Mouse (Mus musculus) small intestine, adult 2 months (tissue): Measurements from ENCODE around the gene Ppm1h. TPM values are rescaled to one million over a fixed set of nuclear protein-coding genes. Genes with fewer than 3 reads are reported as not detected.
A peak's percentile ranks its signal among the peaks of the same experiment; 100 is the strongest.

Experiments used
- H3K27ac ChIP-seq: fragments of 200-500 bp; 2 replicates; pipeline ENCODE4 v1.5.1; 2012; ENCODE audit warnings: low read depth, low read length, control low read depth, inconsistent platforms; ENCODE audit not compliant: insufficient read depth
- H3K27me3 ChIP-seq: fragments of 200-500 bp; 2 replicates; pipeline ENCODE4 v1.6.1; 2012; ENCODE audit warnings: mild to moderate bottlenecking, moderate library complexity, low read length, inconsistent platforms; ENCODE audit not compliant: control insufficient read depth, insufficient read depth
- H3K36me3 ChIP-seq: fragments of 200-500 bp; 2 replicates; pipeline ENCODE4 v1.6.1; 2012; ENCODE audit warnings: mild to moderate bottlenecking, low read length, control low read depth, inconsistent platforms; ENCODE audit not compliant: control insufficient read depth, insufficient read depth
- H3K4me1 ChIP-seq: fragments of 200-500 bp; 2 replicates; pipeline ENCODE4 v1.6.1; 2012; ENCODE audit warnings: low read length, inconsistent platforms, mixed read lengths; ENCODE audit not compliant: control insufficient read depth, insufficient read depth, insufficient read length
- H3K4me3 ChIP-seq: fragments of 200-500 bp; 2 replicates; pipeline ENCODE4 v1.5.1; 2012; ENCODE audit warnings: low read depth, mild to moderate bottlenecking, control low read depth, inconsistent platforms, low read length, moderate library complexity
- CTCF ChIP-seq: fragments of 200-500 bp; IDR thresholded peaks from 2 replicates; pipeline ENCODE4 v1.5.1; 2012; ENCODE audit warnings: low read depth, mild to moderate bottlenecking, control low read depth, inconsistent platforms, low read length, moderate library complexity, mixed read lengths; ENCODE audit not compliant: insufficient replicate concordance, insufficient read length; ENCODE audit errors: extremely low read depth
- POLR2A ChIP-seq: fragments of 200-500 bp; IDR thresholded peaks from 2 replicates; pipeline ENCODE4 v1.6.1; 2012; ENCODE audit warnings: low read depth, mild to moderate bottlenecking, control low read depth, inconsistent platforms, low read length, moderate library complexity
- WGBS: fragments of 180-500 bp; shearing (Covaris S2); methylation state at CpG from one replicate; pipeline ENCODE4 v1.1.7; 2018; 5-methylcytosine and 5-hydroxymethylcytosine counted together
- polyA plus RNA-seq: library from polyadenylated mRNA; depleted of rRNA; stranded (reverse); fragments of >200 nt; gene quantifications from 2 replicates; pipeline ENCODE4 v1.2.3, GENCODE M21; 2012; rRNA removed

Gene Ppm1h
- polyA plus RNA-seq = 14.5 and 14.7 TPM in 2 replicates

DNA sequence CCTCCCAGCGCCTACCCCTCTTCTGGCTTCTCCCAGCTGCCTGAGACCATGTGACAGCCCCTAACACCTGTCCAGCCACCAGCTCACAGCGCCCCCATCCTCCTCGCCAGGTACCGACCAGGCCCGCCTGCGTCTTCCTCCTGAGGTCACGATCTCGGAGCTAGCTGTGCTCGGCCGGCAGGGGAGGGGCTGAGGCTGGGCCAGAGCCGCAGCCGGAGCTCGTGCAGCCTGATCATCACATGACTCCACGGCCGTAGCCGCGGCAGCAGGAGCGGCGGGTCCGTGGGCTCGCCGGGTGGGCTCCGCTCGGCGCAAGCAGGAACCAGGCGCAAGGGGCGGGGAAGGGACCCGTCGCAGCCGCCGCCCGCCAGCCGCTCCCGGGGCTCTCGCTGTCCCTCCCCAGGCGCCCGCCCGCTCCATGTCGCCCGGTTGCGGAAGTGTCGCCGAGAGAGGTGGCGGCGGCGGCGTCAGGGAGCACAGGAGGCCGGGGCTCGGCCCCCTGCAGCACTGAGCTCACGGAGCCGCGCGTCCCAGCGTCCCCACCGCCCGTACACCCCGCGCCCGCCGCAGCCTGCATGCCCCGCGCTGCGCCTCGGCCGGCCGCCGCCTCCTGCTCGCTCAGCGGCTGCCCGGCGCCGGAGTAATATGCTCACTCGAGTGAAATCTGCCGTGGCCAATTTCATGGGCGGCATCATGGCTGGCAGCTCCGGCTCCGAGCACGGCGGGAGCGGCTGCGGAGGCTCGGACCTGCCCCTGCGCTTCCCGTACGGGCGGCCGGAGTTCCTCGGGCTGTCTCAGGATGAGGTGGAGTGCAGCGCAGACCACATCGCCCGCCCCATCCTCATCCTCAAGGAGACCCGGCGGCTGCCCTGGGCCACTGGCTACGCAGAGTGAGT lies at the start of gene Ppm1h:
Gene Ppm1h (plus strand): TSS at position 222 of the 896 bp plus-strand sequence.
- under 1% methylated on average over 93 of the region's 94 CpGs for WGBS
- peaks cover 4% of the 10 kb centered on the region for H3K4me1 ChIP-seq
- peak within 1 kb of the TSS; percentile 83 for H3K4me3 ChIP-seq
- H3K27ac ChIP-seq = peak within 1 kb of the TSS; percentile 82
- no peaks in the 10 kb centered on the region for H3K27me3 ChIP-seq
- TF ChIP-seq POLR2A = peak; percentile 31; the same call in 1 of the 2 replicates
- peak; percentile 56; the same call in 1 of the 2 replicates for TF ChIP-seq CTCF
- H3K36me3 ChIP-seq = no peaks in the 10 kb centered on the region

DNA sequence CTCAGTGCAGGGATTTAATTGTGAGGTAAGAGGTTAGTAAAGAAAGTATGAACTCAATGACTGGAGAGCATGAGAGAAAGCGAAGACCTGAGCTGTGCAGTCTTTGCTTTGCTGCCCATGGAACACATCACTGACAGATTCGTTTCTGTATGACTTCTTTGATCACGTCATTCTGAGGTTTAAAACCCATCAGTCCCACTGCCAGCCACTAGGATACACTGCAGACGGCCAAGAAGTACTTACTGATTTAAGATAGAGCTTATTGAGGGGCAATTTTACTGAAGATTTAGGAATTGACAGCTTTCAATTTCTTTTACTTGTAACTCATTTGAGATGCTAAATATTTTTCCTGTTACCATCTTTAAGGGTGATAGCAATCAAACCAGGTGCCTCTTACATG lies 49.6 kb upstream of the Ppm1h start:
- no peak overlapping the region for H3K27ac ChIP-seq
- H3K36me3 ChIP-seq = no peaks in the 10 kb centered on the region
- H3K4me3 ChIP-seq = no peak overlapping the region
- no peaks in the 10 kb centered on the region for H3K4me1 ChIP-seq
- H3K27me3 ChIP-seq = no peaks in the 10 kb centered on the region
- TF ChIP-seq POLR2A (no peak), CTCF (no peak)
- 68% methylated on average over 4 of the region's 4 CpGs for WGBS

DNA sequence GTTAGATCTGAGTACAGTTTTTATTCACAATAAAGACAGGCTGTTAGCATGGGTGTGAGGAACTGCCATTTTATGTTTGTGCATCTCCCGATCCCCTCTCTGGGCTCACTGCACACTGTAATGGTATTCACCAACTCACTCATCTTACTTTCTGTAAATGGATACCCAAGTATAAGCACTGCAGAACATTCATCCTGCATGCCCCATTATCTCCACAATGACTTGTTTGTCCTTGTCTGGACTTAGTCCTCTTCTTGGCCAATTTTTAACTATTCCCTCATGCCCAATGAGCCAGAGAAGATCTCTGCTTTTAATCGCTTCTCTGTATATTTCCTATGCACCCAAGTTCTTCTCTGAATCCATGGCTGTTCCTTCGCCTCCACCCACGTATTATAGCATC lies 38.7 kb upstream of the Ppm1h start:
- WGBS = 79% methylated on average over 4 of the region's 4 CpGs
- H3K27ac ChIP-seq = no peak overlapping the region

DNA sequence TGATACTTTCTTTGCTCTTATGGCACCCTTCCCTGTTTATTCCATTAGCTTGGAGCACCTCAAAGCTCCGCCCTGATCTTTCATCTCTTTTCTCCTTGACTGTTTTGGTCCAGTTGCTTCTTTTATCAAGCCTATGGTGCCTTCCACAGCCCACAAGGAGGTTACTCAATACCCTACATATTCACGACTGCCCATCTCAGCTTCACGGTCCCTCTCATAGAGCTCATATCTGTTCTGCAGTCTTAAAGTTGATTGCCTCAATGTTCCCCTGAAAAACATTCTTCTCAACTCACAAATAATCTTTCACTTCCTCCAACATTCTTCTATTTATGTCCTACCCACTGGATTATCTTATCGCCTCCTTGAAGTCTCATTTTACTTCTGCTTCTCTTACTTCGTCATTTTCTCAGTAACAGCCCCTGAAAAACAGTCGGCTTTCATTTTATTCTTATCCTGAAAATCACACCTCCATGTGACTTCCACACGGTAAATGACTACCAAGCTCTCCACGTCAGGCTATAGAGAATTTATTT lies 37.2 kb upstream of the Ppm1h start:
- H3K27me3 ChIP-seq = no peaks in the 10 kb centered on the region
- no peak overlapping the region for H3K27ac ChIP-seq
- H3K36me3 ChIP-seq = no peaks in the 10 kb centered on the region
- no peaks in the 10 kb centered on the region for H3K4me1 ChIP-seq
- 75% methylated on average over 8 of the region's 8 CpGs for WGBS
- no peak overlapping the region for H3K4me3 ChIP-seq
- TF ChIP-seq POLR2A (no peak), CTCF (no peak)

More for the DNA sequence above, 38.7 kb upstream of the Ppm1h start:
- no peaks in the 10 kb centered on the region for H3K4me1 ChIP-seq
- H3K4me3 ChIP-seq = no peak overlapping the region
- TF ChIP-seq CTCF = no peak
- no peak for TF ChIP-seq POLR2A
- no peaks in the 10 kb centered on the region for H3K36me3 ChIP-seq
- H3K27me3 ChIP-seq = no peaks in the 10 kb centered on the region

DNA sequence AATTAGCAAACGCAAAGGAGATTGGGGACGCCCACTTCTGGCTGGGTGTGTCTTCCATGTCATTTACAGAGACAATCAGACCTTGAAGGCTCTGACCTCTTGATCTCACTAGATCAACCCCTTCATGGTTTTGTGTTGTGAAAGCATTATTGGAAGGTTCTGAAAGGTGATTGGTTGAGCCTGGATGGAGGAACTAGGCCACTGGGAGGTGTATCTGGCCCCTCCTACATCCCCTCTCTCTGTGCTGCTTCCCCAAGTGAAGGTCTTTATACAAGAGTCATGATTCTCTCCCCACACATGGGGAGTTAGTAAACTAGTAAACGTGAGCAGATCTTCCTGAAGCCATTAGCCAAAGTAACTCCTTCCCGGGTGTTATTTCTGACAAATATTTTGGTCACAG lies 36.4 kb upstream of the Ppm1h start:
- Histone ChIP-seq H3K27me3 (no peaks in the 10 kb centered on the region), H3K4me1 (no peaks in the 10 kb centered on the region), H3K36me3 (no peaks in the 10 kb centered on the region), H3K4me3 (no peak overlapping the region), H3K27ac (no peak overlapping the region)
- 83% methylated on average over 4 of the region's 4 CpGs for WGBS
- TF ChIP-seq CTCF (no peak), POLR2A (no peak)

DNA sequence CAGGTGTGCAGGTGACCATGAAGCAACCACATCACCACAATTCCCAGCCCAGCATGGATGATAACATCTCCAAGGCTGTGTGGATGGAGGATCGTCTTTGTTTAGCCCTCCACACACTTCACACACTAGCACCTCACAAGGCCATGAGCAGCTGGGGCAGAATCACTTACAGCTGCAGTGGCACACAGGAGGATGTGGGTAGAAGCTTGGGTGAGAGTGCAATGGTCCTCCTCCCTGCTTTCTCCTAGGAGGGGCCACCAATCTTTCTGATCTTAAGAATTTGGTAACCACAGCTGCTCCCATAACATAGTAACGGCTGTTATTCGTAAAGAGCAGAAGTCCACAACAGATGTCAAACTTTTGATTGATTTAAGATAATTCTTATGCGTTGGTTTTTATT lies 26.6 kb upstream of the Ppm1h start:
- H3K4me3 ChIP-seq = no peak overlapping the region
- WGBS = 77% methylated on average over 4 of the region's 4 CpGs
- H3K36me3 ChIP-seq = no peaks in the 10 kb centered on the region
- no peaks in the 10 kb centered on the region for H3K27me3 ChIP-seq
- no peaks in the 10 kb centered on the region; the same call in 1 of the 2 replicates for H3K4me1 ChIP-seq
- TF ChIP-seq POLR2A (no peak), CTCF (no peak)
- no peak overlapping the region for H3K27ac ChIP-seq

DNA sequence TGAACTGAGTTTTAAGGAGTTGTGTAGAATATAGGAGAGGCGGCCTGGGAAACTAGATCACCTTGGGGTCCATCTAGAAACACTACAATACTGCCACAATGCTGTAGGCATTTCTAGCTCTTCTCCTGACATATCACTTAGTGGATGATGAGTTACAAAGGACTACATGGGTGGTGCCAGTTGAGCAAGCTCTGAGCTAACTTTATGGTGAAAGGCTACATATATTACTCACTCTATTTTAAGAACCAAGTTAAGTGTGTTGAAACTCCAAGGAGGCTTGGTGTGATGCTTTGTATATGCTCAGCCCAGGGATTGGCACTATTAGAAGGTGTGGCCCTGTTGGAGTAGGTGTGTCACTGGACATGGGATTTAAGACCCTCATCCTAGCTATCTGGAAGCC lies 26.0 kb upstream of the Ppm1h start:
- H3K36me3 ChIP-seq = no peaks in the 10 kb centered on the region
- no peak overlapping the region for H3K4me3 ChIP-seq
- no peaks in the 10 kb centered on the region; the same call in 1 of the 2 replicates for H3K4me1 ChIP-seq
- no peaks in the 10 kb centered on the region for H3K27me3 ChIP-seq
- WGBS = 91% methylated on average over 1 of the region's 1 CpGs
- TF ChIP-seq POLR2A (no peak), CTCF (no peak)
- no peak overlapping the region for H3K27ac ChIP-seq
